Mouse (Mus musculus) megakaryocyte-erythroid progenitor cell, adult 5 weeks (primary cell): ENCODE measurements around the gene Stk38l. TPM values are rescaled to one million over a fixed set of nuclear protein-coding genes. Genes with fewer than 3 reads are reported as not detected.

Source experiments
- polyA plus RNA-seq: library from polyadenylated mRNA; stranded (reverse); fragments of >175 nt; gene quantifications from 2 replicates; pipeline ENCODE4 v1.2.3, GENCODE M21; 2012

Stk38l gene
- polyA plus RNA-seq, result 0.36 and 0.63 TPM in 2 replicates

GRCm38 (mm10) chr6:146724581-146725383 is at the start of gene Stk38l:
Stk38l (plus strand) TSS chr6:146724995.

GRCm38 (mm10) chr6:146795924-146796545 is 71.2 kb downstream of the Stk38l start, which contains the start of gene Arntl2:
Arntl2 (plus strand) TSS chr6:146796055.

Other genes with a start within 250 kb of the Stk38l start
- 3.1 and 4.7 TPM in 2 replicates for gene Itpr2, start 222.8 kb upstream of the Stk38l start, polyA plus RNA-seq
- gene Fgfr1op2, start 147.8 kb upstream of the Stk38l start, polyA plus RNA-seq, result 95.5 and 103 TPM in 2 replicates
- gene Ints13, start 147.2 kb upstream of the Stk38l start, polyA plus RNA-seq, result 27.9 and 46.9 TPM in 2 replicates
- 6.0 and 9.6 TPM in 2 replicates for gene Med21, start 82.4 kb upstream of the Stk38l start, polyA plus RNA-seq
- gene Tm7sf3, start 82.2 kb upstream of the Stk38l start, polyA plus RNA-seq, result 44.3 and 64.3 TPM in 2 replicates
- gene Arntl2, start 71.1 kb downstream of the Stk38l start, polyA plus RNA-seq, result not detected in 2 replicates
- not detected in 2 replicates for gene Smco2, start 125.1 kb downstream of the Stk38l start, polyA plus RNA-seq
- 1.9 and 2.0 TPM in 2 replicates for gene Ppfibp1, start 163.5 kb downstream of the Stk38l start, polyA plus RNA-seq
- not detected in 2 replicates for gene 1700034J05Rik, start 229.4 kb downstream of the Stk38l start, polyA plus RNA-seq